Mouse (Mus musculus) layer of hippocampus, postnatal 25 days (tissue): ENCODE measurements around the gene Cic. TPM values are rescaled to one million over a fixed set of nuclear protein-coding genes. Genes with fewer than 3 reads are reported as not detected.
A peak's percentile ranks its signal among the peaks of the same experiment; 100 is the strongest.

ENCODE experiments used
- DNase-seq, 2 experiments: peaks; one replicate each; pipeline ENCODE4 v3.0.0; 2022; ENCODE audit warnings: mixed read lengths in 2 of 2, low spot score in 1 of 2; ENCODE audit errors: extremely low spot score in 1 of 2
- total RNA-seq, 2 experiments: library from RNA; stranded (reverse); gene quantifications; 2 replicates each; pipeline ENCODE4 v1.2.3; 2021

Cic gene
- total RNA-seq, 2 experiments from 2014 or later = 176 to 220 TPM

DNA sequence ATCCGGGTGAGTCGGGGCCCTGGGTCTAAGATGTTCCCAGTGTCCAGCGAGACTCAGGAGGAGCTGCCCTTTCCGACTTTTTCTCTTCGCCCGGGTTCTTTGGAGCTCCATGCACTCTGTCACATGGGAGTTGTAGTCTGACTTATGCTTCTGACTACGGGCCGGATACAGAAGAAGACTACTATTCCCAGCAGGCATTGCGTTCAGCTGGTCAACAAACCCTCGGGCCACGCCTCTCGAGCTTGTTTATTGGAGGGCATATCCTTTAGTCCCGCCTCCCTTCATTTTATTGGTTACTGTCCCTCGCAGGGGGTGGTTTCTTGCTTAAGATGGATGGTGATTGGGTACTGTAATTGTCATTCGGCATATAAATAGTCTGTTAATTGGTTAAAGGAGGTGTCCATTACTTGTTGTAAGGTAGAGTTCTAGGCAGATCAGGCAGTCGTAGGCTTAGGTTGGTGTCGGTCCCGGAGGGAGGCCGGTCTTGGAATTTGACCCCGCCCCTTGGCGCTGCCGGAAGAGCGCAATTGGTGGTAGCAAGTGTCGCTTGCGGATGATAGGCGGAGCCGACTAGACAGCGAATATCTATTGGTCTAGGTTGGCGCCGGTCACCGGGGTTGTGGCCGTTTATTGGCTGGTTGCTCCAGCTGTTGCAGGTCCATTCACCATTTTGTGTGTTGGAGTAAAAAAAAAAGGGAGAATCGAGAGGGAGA is 403 bp downstream of the Cic start:
- peak; percentile 87 to 98 for DNase-seq

DNA sequence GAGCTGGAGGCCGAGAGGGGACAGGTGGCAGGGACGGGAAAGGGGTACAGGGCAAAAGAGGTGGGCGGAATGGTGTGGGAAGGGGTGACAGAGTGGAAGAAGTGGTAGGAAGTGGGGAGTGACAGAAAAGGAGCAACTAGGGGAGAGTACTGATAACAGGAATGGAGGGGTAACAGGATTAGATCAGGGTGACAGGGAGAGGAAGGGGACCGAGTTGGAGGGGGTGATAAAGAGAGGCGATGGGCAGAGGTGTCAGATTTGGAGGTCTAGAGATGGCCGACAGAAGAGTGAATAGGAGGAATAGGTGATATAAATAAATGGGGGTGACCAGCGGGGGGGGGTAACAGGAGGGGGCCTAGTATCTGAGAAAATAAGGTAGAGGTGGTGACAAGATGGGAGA is 1.1 kb downstream of the Cic start:
- DNase-seq = no peak

GRCm38 (mm10) chr7:25269029-25269428 is 1.5 kb downstream of the Cic start:
- DNase-seq = no peak

GRCm38 (mm10) chr7:25269545-25270271 is 2.2 kb downstream of the Cic start:
- DNase-seq = no peak

GRCm38 (mm10) chr7:25270652-25271633 is 3.4 kb downstream of the Cic start:
- DNase-seq = no peak

DNA sequence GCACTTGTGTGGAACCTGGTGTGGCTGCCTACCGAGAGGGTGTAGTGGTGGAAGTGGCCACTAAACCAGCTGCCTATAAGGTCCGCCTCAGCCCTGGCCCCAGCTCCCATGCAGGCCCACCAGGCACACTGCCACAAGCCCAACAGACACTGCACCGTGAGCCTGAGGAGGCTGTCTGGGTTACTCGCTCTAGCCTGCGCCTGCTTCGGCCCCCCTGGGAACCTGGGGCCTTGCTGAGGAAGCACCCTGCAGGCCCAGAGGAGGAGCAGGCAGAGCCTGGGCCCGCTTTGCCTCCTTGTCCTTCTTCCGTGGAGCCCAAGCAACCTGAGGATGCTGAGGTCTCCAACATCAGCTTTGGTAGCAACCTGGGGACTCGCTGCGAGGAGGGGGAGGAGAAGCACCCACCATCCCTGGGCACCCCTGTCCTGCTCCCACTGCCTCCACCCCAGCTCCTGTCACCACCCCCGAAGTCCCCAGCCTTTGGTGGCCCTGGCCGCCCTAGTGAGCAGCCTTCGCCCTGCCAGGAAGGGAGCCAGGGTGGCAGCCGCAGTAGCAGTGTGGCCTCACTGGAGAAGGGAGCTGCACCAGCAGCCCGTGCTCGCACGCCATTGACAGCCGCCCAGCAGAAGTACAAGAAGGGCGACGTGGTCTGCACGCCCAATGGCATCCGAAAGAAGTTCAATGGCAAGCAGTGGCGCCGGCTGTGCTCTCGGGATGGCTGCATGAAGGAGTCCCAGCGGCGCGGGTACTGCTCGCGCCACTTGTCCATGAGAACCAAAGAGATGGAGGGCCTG is 4.3 kb downstream of the Cic start:
- DNase-seq = no peak

- no peak for DNase-seq
These were observed 5.1 kb downstream of the Cic start for GRCm38 (mm10) chr7:25272445-25273258.

DNA sequence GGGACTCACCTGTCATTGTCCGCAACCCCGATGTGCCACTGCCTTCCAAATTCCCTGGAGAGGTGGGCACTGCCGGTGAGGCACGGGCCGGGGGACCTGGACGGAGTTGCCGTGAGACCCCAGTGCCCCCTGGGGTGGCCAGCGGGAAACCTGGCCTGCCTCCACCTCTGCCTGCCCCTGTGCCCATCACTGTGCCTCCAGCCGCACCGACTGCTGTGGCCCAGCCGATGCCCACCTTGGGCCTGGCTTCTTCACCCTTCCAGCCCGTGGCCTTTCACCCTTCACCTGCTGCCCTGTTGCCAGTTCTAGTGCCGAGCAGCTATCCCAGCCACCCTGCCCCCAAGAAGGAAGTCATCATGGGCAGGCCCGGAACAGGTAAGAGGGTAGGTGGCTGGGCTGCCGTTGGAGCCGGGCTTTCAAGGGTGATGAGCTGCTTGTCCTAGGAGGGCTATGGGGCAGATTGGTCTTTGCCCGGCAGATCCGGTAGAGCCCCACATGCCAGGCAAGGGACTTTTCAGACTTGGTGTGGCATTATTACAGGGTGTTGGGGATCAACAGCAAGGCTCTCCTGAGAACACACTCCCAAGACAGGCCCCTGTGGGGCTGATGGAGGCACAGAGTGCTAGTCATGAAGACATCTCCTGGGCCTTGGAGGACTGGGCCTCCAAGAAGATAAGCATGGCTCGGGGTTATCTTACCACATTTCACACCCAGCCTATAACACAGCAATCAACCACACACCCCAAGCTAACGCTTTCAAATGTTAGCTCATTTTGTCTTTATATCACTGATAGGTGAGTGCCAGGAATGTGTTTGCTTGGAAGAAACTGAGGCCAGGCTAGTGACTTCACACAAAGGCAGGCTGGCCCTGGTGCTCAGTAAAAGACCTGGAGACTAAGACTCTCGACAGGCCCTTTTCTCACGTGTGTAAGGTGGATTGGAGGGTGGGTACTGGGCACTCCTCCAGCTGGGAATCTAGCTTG is 6.0 kb downstream of the Cic start:
- no peak for DNase-seq

GRCm38 (mm10) chr7:25274571-25274970 is 7.1 kb downstream of the Cic start:
- DNase-seq = no peak

- no peak for DNase-seq
These were observed 7.5 kb downstream of the Cic start for GRCm38 (mm10) chr7:25274996-25275395.

DNA sequence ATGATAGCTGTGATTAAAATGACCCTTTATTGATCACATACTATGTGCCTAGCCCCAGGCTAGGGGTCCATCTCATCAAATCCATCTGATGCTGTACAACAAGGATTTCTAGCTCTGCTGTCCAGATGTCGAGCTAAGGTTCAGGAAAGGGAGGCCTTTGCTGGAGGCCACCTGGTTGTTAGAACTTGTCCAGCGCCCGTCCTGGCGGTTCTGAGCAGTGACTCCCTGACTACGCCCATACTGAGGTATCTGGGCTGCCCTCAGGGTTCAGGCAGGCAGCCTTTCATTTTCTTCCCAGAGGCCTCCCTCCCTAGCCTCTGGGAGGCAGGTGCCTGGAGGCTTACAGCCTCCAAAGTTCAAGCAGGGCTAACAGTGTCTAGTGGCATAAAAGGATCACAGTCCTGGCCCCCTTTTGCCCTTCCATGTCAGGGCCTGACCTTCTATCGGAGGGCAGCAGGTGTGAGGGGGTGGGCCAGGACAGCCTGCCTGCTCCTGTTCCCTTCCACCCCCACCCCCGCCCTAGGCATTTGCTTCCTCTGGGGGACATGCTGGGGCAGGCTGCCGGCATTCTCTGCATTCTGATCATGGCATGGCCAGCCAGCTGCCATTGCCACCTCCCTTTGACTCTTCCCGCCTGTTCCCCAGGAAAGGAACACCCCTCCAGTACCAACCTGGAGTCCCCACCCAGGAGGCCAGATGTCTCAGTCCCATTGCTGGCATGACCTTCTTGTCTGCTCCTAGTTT is 8.2 kb downstream of the Cic start:
- DNase-seq = no peak

- no peak for DNase-seq
These were observed 9.9 kb downstream of the Cic start for GRCm38 (mm10) chr7:25277405-25277804.

DNA sequence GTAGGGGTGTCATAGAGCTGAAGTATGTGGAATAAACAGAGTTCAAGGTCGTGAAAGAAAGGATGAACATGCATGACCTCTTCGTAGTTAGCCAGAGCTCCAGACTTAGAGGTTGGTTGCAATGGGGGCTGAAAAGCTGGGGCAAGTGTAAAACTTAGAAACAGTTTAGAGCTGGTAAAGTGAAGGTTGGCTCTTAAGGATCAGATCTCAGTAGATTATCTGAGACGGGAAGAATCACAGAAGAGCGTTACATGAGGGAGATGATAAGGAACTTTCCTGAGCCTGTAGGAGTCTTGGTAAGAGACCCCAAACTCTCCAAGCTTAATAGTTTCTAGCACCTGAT is 10.5 kb downstream of the Cic start:
- no peak for DNase-seq

DNA sequence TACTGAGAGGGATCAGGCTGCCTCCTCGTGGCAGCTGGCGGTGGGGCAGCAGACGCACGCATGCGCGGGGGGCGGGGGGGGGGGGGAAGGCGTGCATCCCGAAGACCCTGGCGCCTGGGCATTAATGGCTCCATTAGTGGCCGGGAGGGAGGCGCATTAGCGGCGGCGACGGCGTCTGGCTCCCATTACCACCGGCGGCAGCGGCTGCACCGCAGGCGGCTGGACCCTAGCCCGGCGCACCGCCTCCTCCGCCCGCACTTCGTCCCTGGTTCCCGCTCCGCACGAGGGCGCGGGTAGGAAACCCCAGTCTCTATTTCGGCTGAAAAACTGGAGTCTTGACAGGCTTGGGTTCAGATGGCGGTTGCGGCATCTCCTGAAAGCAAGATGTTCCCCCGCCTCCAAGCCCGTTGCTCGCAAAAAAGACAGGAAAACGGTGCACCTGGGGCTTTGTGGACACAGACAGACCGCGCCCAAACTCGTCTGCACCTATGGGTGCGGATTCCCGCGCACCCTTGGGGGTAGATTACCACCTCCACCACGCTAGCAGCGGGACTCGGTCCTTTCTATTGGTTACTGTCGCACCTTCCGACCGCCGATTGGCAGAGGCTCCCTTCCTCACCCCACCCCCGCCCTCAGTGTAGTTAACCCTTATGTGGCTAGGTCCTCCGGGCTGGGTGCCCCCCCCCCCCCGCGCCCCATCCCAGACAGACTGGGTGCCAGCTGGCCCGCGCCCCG is 11.0 kb downstream of the Cic start:
- DNase-seq = peak; percentile 67 to 78

- peak; percentile 81 to 95 for DNase-seq
These were observed 11.8 kb downstream of the Cic start for GRCm38 (mm10) chr7:25279076-25279860.
